Mouse (Mus musculus): ENCODE results near the gene Mylpf.

DNA sequence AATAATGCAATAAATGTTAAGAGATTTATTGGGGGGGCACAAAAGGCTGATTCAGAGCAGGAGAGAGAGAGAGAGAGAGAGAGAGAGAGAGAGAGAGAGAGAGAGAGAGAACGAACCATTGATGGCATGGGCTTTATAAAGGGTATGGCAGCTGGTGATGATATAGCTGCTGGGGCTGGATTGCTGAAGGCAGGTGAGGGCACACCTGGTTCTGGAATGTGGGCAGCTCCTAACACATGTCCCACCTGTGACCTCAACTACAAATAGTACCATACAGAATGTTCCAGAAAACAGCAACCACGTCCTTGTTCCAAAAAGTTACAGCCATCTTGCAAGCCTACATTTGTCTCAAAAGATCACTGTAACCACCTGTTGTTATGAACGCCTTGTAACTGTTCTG is 22.7 kb downstream of the Mylpf start:
- no peak for TF ChIP-seq POLR2A (IDR thresholded peaks at IDR 0.05; ENCODE audit: insufficient read length, low read depth)
- no peak for TF ChIP-seq E2F4 (IDR thresholded peaks at IDR 0.05; ENCODE audit: insufficient read depth)
- TF ChIP-seq MAX (IDR thresholded peaks at IDR 0.05; ENCODE audit: low read depth): no peak
- no peak for TF ChIP-seq USF1 (IDR thresholded peaks at IDR 0.05; ENCODE audit: low read depth)
- TF ChIP-seq CEBPB (IDR thresholded peaks at IDR 0.05; ENCODE audit: insufficient read depth, poor library complexity, severe bottlenecking): no peak
- TF ChIP-seq MYOD1 (IDR thresholded peaks at IDR 0.05; ENCODE audit: control insufficient read depth in 1 of 3, insufficient read length in 2 of 3, low read depth in 2 of 3): peak in 1 of 3 experiments; percentile 67
- no peak for TF ChIP-seq TCF12 (IDR thresholded peaks at IDR 0.05; ENCODE audit: insufficient read depth, poor library complexity, severe bottlenecking)
- no peak for TF ChIP-seq POLR2AphosphoS2 (IDR thresholded peaks at IDR 0.05; ENCODE audit: insufficient read length, low read depth)

Measured in myocyte (in vitro differentiated cells).